Mouse (Mus musculus): Measurements from ENCODE around the gene Hes6.

- TF ChIP-seq POLR2A (IDR thresholded peaks at IDR 0.05; ENCODE audit: low read depth, low read length): no peak
- no peak for TF ChIP-seq CTCF (IDR thresholded peaks at IDR 0.05; ENCODE audit: borderline replicate concordance, insufficient read depth, low read length)
Measured at GRCm38 (mm10) chr1:91456301-91456801, 42.5 kb upstream of the Hes6 start.

Data from embryonic fibroblast, embryonic 13.5 days (primary cell).